Mouse (Mus musculus) hindbrain, embryonic 16.5 days (tissue): ENCODE results near the gene Relt. TPM values are rescaled to one million over a fixed set of nuclear protein-coding genes. Genes with fewer than 3 reads are reported as not detected.

Experiments used
- ATAC-seq: fragments of 200-750 bp; cut with Nextera tagmentation; 2 replicates; pipeline ENCODE4 v1.8.0; 2017; ENCODE audit warnings: moderate TSS enrichment, moderate library complexity
- H3K27ac ChIP-seq: fragments of 300-500 bp; sonication (generic); 2 replicates; pipeline ENCODE4 v1.5.1; 2014; ENCODE audit warnings: low read depth, mild to moderate bottlenecking, control low read depth, low read length, moderate library complexity
- H3K27me3 ChIP-seq: fragments of 300-500 bp; sonication (generic); replicated peaks from 2 replicates; pipeline ENCODE4 v1.6.1; 2014; ENCODE audit warnings: low read length; ENCODE audit not compliant: control insufficient read depth, insufficient read depth
- H3K36me3 ChIP-seq: fragments of 300-500 bp; sonication (generic); 2 replicates; pipeline ENCODE4 v1.6.1; 2014; ENCODE audit warnings: mild to moderate bottlenecking, low read length, moderate library complexity, mixed read lengths; ENCODE audit not compliant: control insufficient read depth, insufficient read depth
- H3K4me1 ChIP-seq: fragments of 300-500 bp; sonication (generic); 2 replicates; pipeline ENCODE4 v1.6.1; 2014; ENCODE audit warnings: low read depth, low read length; ENCODE audit not compliant: control insufficient read depth, insufficient read depth
- H3K4me2 ChIP-seq: fragments of 300-500 bp; sonication (generic); 2 replicates; pipeline ENCODE4 v1.6.1; 2014; ENCODE audit warnings: mild to moderate bottlenecking, low read length, control low read depth, moderate library complexity
- H3K4me3 ChIP-seq: fragments of 300-500 bp; sonication (generic); 2 replicates; pipeline ENCODE4 v1.5.1; 2014; ENCODE audit warnings: mild to moderate bottlenecking, low read length, control low read depth, moderate library complexity
- H3K9ac ChIP-seq: fragments of 300-500 bp; sonication (generic); 2 replicates; pipeline ENCODE4 v1.6.1; 2014; ENCODE audit warnings: low read depth, mild to moderate bottlenecking, control low read depth, low read length, moderate library complexity
- H3K9me3 ChIP-seq: fragments of 300-500 bp; sonication (generic); 2 replicates; pipeline ENCODE4 v1.6.1; 2014; ENCODE audit warnings: mild to moderate bottlenecking, low read length, moderate library complexity; ENCODE audit not compliant: control insufficient read depth
- WGBS: fragments of 180-500 bp; shearing (Covaris S2); extraction: QIAGEN DNeasy Blood & Tissue Kit; methylation state at CpG from one replicate; pipeline ENCODE4 v1.1.7; 2014; 5-methylcytosine and 5-hydroxymethylcytosine counted together
- polyA plus RNA-seq: library from polyadenylated mRNA; unstranded; fragments of >200 nt; fragmentation: Nextera tagmentation; extraction: Ambion mirVana; gene quantifications from 2 replicates; pipeline ENCODE4 v1.2.1, GENCODE M21; 2015

Gene Relt
- polyA plus RNA-seq, 1 experiment from 2014 or later, result 5.1 TPM

- H3K27me3 ChIP-seq, result no peaks in the 10 kb centered on the region
- H3K4me1 ChIP-seq, result peaks cover under 1% of the 10 kb centered on the region; the same call in 1 of the 2 replicates
- no peak overlapping the region for H3K27ac ChIP-seq
- H3K4me3 ChIP-seq, result no peak overlapping the region
- WGBS, result 65% methylated on average over 2 of the region's 2 CpGs
- H3K9ac ChIP-seq, result no peak overlapping the region
- ATAC-seq, result no peak
- no peaks in the 10 kb centered on the region for H3K9me3 ChIP-seq
- no peak overlapping the region for H3K4me2 ChIP-seq
- 0 out of 2 replicates have a peak, but pooled peaks cover 3% of the 10 kb centered on the region for H3K36me3 ChIP-seq
These were observed 4.3 kb upstream of the Relt start for GRCm38 (mm10) chr7:100867561-100867960.

- Histone ChIP-seq H3K36me3 (no peaks in the 10 kb centered on the region), H3K27me3 (no peaks in the 10 kb centered on the region), H3K9me3 (no peaks in the 10 kb centered on the region), H3K27ac (no peak overlapping the region), H3K4me1 (peaks cover 8% of the 10 kb centered on the region), H3K9ac (no peak overlapping the region), H3K4me3 (no peak overlapping the region), H3K4me2 (no peak overlapping the region)
- no peak for ATAC-seq
- 5% methylated on average over 3 of the region's 3 CpGs for WGBS
These were observed 3.4 kb upstream of the Relt start for GRCm38 (mm10) chr7:100866675-100867074.

- H3K9me3 ChIP-seq, result no peaks in the 10 kb centered on the region
- H3K4me1 ChIP-seq, result peaks cover 8% of the 10 kb centered on the region
- H3K4me2 ChIP-seq, result peak overlapping the region; percentile 98
- H3K27me3 ChIP-seq, result no peaks in the 10 kb centered on the region
- H3K4me3 ChIP-seq, result peak overlapping the region; percentile 85
- H3K36me3 ChIP-seq, result no peaks in the 10 kb centered on the region
- WGBS, result 5% methylated on average over 4 of the region's 4 CpGs
- no peak overlapping the region for H3K27ac ChIP-seq
- H3K9ac ChIP-seq, result peak overlapping the region; percentile 85
- ATAC-seq, result peak; percentile 7; the same call in 1 of the 2 replicates
These were observed 893 bp downstream of the Relt start for GRCm38 (mm10) chr7:100862353-100862752.

GRCm38 (mm10) chr7:100861209-100861608 is 2.0 kb downstream of the Relt start:
- Histone ChIP-seq H3K4me1 (peaks cover 8% of the 10 kb centered on the region), H3K27ac (no peak overlapping the region), H3K4me2 (no peak overlapping the region), H3K27me3 (no peaks in the 10 kb centered on the region), H3K4me3 (no peak overlapping the region), H3K36me3 (no peaks in the 10 kb centered on the region), H3K9ac (no peak overlapping the region), H3K9me3 (no peaks in the 10 kb centered on the region)
- no peak for ATAC-seq
- WGBS, result 93% methylated on average over 5 of the region's 5 CpGs

GRCm38 (mm10) chr7:100860450-100860849 is 2.8 kb downstream of the Relt start:
- Histone ChIP-seq H3K4me2 (no peak overlapping the region), H3K27me3 (no peaks in the 10 kb centered on the region), H3K27ac (no peak overlapping the region), H3K9me3 (no peaks in the 10 kb centered on the region), H3K36me3 (no peaks in the 10 kb centered on the region), H3K4me3 (no peak overlapping the region), H3K9ac (no peak overlapping the region), H3K4me1 (peaks cover 10% of the 10 kb centered on the region)
- WGBS, result 83% methylated on average over 3 of the region's 3 CpGs
- ATAC-seq, result no peak

- ATAC-seq, result no peak
- H3K9me3 ChIP-seq, result no peaks in the 10 kb centered on the region
- H3K9ac ChIP-seq, result 0 out of 2 replicates have a peak overlapping the region, but pooled peaks have one; percentile 2
- no peak overlapping the region for H3K4me2 ChIP-seq
- peaks cover 19% of the 10 kb centered on the region for H3K4me1 ChIP-seq
- 70% methylated on average over 5 of the region's 5 CpGs for WGBS
- no peak overlapping the region for H3K4me3 ChIP-seq
- no peaks in the 10 kb centered on the region for H3K27me3 ChIP-seq
- peak overlapping the region; percentile 16; the same call in 1 of the 2 replicates for H3K27ac ChIP-seq
- no peaks in the 10 kb centered on the region for H3K36me3 ChIP-seq
These were observed 7.3 kb downstream of the Relt start for GRCm38 (mm10) chr7:100855795-100856573.

- 53% methylated on average over 4 of the region's 4 CpGs for WGBS
- peak overlapping the region; percentile 16; the same call in 1 of the 2 replicates for H3K27ac ChIP-seq
- no peak for ATAC-seq
These were observed 7.9 kb downstream of the Relt start for GRCm38 (mm10) chr7:100855300-100855699.

GRCm38 (mm10) chr7:100854861-100855260 is 8.4 kb downstream of the Relt start:
- WGBS, result 54% methylated on average over 5 of the region's 5 CpGs

More at GRCm38 (mm10) chr7:100855300-100855699, 7.9 kb downstream of the Relt start:
- Histone ChIP-seq H3K4me3 (no peak overlapping the region), H3K27me3 (no peaks in the 10 kb centered on the region), H3K9ac (no peak overlapping the region), H3K36me3 (no peaks in the 10 kb centered on the region), H3K9me3 (no peaks in the 10 kb centered on the region), H3K4me2 (no peak overlapping the region), H3K4me1 (peaks cover 19% of the 10 kb centered on the region)

GRCm38 (mm10) chr7:100854137-100854814 is 9.0 kb downstream of the Relt start:
- Histone ChIP-seq H3K4me3 (no peak overlapping the region), H3K27ac (no peak overlapping the region), H3K4me2 (no peak overlapping the region), H3K9ac (0 out of 2 replicates have a peak overlapping the region, but pooled peaks have one; percentile 6), H3K36me3 (no peaks in the 10 kb centered on the region), H3K27me3 (no peaks in the 10 kb centered on the region), H3K4me1 (peaks cover 19% of the 10 kb centered on the region), H3K9me3 (no peaks in the 10 kb centered on the region)
- WGBS, result 53% methylated on average over 6 of the region's 6 CpGs
- ATAC-seq, result no peak

More at GRCm38 (mm10) chr7:100854861-100855260, 8.4 kb downstream of the Relt start:
- Histone ChIP-seq H3K4me2 (no peak overlapping the region), H3K4me1 (peaks cover 19% of the 10 kb centered on the region), H3K27ac (no peak overlapping the region), H3K4me3 (no peak overlapping the region), H3K9me3 (no peaks in the 10 kb centered on the region), H3K9ac (no peak overlapping the region), H3K27me3 (no peaks in the 10 kb centered on the region), H3K36me3 (no peaks in the 10 kb centered on the region)
- no peak for ATAC-seq
